Mouse (Mus musculus) lung, postnatal 36 days (tissue): ENCODE data around the gene Mcm8.
A peak's percentile ranks its signal among the peaks of the same experiment; 100 is the strongest.

Source experiments
- DNase-seq: peaks from one replicate; pipeline ENCODE4 v3.0.0; 2022; ENCODE audit warnings: mixed read lengths

Gene Mcm8

DNA sequence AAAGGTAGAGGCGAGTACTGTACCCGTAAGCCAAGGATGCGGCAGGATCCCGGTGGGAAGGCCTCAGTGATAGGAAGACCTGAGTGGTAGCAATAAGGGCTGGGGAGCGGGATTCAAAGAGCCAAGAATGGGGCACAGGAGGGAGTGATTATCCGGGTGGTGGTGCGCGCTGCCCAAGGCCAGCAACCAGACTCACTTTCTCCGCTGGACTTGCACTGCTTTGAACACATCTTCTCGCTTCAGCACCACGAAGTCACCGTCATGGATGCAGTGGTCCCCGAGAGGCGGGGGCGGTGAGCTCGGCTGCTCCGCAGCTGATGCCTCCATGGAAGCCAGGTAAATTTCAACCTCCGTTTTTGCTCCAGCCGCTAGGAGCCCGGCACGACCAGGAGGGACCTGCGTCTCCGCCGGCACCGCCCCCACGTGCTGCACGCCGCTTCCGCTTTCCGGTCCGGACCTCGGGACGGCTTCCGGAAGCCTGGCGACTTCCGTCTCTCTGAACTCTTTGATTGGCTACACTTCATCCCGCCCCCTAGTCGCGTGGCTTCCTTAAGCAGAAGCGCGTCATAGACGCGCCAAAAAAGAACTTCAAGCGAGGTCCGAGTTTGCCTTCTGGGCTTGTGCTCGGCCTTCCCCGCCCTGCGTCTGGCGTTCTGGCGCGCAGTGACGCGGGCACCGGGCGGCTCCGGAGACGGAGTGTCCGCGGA, at the start of gene Mcm8, which contains the start of gene Trmt6:
TSS of gene Mcm8 (plus strand) at position 534 of the 707 bp plus-strand sequence.
TSS of gene Trmt6 (minus strand) at position 448 of the 707 bp plus-strand sequence.
- DNase-seq, result peak; percentile 97

DNA sequence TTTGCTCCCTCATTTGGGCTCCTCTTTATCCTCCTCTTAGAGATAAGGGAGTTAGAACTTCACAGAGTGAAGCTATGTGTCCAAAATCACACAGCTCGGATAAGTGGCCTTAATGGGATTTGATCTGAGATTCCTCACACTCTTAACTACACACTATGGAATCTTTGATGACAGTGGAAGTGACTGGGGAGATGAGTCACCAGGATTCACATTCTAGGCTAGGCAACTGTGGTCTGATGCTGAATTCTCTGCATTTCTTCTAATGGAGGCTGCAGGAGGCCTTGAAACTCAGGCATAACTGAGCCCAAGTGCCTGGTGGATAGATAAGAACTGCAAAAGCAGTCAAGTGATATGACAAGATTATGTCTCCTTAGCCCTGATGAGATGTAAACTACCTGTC, 45.1 kb upstream of the Mcm8 start:
- DNase-seq, result no peak

DNA sequence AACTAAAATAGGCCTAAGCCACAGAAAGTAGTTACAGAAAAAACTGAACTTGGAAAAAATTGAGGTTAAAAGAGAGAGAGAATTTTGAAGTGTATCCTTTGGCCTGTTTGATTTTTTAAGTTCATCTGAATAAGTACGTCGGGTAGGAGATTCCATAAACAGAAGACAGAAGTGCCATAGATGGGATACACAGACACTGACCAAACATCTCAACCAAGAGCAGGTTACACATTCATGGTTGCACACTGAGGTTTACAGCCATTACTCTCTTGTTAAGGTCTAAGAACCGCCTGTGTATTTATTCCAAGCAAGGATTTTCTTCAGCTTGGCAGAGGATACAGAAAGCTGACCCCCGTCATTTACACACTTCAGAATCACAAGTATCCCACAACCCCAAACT, 35.0 kb upstream of the Mcm8 start, which contains the start of gene Chgb:
TSS of gene Chgb (plus strand) at position 301 of the 400 bp plus-strand sequence.
- no peak for DNase-seq

DNA sequence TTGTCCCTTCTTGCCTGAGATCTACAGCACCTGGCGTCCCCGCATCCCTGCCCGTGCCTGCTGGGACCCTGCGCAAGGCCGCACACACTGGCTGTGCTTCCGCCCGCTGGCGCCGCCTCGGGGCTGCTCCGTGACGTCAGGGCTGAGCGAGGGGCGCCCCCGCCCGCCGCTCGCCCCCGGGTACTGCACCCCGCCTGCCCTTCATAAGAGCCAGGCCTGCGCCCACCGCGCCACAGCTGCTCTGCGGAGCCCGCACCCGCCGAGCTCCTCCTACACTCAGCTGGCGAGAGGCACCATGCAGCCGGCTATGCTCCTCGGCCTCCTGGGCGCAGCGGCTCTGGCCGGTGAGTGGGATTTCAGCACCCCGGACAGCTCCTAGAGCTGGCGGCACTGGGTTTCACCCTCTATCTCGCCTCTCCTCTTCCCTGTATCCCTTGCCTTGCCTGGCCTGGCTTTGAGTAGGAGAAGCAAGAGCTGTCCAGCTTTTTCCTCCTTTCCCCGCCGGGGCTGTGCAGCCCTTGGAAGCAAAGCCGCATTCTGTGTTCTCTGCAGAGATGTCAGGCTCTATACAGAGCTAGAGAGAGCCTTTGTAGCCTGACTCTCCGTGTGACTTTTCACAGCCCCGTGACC, 34.4 kb upstream of the Mcm8 start:
- DNase-seq, result peak; percentile 74

DNA sequence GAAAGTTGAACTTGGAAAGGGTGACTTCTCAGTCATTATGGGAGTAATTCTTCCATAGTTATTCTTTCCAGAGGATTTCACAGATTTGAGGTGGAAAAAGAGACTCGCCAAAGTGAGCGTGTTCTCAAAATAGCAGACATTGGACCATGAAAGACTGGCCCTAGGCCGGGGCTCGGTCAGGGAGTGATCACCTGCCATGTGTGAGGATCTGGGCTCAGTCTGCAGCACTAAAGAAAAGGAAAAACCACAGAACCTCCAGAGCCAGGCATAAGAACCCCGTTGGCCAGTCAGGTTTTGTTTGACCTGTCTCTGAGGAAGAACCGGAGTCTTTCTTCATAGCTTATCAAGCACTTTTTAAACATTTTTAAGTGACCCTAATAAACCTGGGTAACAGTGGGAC, 31.9 kb upstream of the Mcm8 start:
- no peak for DNase-seq

DNA sequence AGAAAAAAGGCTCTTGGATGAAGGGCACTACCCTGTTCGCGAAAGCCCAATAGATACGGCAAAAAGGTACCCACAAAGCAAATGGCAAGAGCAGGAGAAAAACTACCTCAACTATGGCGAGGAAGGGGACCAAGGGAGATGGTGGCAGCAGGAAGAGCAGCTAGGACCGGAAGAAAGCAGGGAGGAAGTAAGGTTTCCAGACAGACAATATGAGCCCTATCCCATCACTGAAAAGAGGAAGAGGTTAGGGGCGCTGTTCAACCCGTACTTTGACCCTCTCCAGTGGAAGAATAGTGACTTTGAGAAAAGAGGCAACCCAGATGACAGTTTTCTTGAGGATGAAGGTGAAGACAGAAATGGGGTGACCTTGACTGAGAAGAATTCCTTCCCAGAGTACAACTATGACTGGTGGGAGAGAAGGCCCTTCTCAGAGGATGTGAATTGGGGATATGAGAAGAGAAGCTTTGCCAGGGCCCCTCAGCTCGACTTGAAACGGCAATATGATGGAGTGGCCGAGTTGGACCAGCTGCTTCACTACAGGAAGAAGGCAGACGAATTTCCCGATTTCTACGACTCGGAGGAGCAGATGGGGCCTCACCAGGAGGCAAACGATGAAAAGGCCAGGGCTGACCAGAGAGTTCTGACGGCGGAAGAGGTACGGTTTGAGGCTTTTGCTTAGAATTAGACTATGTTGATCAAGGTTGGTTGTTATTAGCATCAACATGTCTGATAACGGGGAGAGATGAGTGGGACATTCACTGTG, 22.3 kb upstream of the Mcm8 start:
- no peak for DNase-seq

DNA sequence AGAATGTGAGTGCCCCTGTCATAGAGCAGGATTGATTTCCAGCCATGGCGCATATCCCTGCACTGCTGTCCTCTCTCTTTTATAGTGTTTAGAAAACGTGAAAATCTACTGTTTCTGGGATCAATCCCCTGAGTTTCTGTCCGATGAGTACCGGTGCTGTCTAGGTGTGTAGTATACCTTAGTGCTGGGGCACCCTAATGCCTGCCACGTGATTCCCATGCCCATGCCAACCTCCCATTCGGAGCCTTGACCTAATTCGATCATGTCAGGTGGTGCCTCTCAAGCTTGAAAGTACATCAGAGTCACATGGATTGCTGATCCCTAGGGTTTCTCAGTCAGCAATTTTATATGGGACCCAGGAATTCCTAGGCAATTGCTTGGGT, 21.7 kb upstream of the Mcm8 start:
- DNase-seq, result no peak

DNA sequence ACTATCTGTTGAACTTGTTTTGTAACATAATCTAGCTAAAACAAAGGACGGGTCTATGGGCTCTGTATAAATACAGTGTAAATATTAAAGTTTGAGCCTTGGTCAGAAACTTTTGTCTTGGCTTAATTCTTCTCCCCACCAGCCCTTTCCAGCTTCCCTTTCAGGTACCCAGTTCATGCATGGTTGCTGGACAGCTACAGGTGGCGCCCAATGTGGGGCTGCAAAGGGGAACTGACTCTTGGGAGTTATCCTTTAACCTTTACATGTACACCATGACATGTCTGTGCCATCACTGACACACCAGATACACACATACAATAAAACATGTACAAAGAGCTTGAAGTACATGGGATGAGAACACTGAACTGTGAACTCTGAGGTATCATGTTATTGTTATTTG, 13.0 kb upstream of the Mcm8 start:
- no peak for DNase-seq

DNA sequence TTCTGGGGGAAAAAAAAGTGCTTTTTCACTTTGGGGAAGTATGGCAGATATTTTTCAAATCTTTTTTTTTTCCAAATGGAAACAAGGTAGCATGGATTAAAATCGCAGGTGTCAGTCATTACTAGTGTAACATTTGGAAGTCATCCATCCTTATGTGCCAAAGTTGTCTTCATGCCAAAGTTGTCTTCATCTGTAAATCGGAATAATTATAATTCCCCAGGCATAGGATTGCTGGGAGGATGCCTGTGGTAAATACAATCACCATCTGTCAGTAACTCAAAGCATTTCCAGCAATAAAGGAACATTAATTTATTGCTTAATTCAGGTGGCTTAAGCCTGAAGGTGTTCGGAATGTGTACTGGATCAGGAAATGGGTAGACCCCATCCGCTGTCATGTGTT, 25.1 kb downstream of the Mcm8 start:
- DNase-seq, result no peak

DNA sequence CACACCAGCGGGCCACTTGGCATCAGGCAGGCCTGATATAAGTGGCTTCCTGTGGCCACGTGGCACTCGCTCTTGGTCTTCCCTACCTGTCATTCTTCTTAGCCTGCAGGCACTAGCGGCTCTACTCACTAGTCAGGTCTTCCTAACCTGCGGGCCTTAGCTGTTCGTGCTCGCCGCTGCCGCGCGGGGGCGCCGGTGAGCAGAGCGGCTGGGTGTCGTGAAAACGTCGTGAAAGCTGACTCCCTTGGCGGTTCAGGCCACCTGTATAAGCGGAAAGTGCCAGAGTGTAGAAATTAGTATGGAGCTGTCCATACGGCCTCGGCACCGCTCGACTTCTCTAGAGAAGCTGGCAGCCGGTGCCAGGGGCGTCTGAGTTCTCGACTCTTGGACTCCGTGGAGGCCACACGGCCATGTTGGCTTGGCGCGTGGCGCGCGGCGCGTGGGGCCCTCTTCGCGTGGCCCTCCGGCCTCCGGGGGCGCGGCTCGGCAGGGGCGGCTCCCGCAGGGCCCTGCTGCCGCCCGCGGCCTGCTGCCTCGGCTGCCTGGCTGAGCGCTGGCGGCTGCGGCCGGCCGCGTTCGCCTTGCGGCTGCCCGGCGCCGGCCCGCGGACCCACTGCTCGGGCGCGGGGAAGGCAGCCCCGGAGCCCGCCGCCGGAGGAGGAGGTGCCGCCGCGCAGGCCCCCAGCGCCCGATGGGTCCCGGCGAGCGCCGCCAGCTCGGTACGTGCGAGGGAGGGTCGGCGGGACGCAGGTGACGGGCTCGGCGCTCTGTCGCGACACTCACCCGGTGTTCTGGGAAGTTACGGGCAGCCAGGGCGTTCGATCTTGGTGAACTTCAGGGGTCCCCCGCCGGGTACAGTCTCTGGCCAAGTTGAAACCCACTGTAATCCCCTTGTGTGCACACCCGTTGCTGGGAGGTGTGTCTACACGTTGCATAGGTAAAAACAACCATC, 30.7 kb downstream of the Mcm8 start, which contains the start of gene Crls1:
TSS of gene Crls1 (plus strand) at position 260 of the 952 bp plus-strand sequence.
- DNase-seq, result peak; percentile 95

DNA sequence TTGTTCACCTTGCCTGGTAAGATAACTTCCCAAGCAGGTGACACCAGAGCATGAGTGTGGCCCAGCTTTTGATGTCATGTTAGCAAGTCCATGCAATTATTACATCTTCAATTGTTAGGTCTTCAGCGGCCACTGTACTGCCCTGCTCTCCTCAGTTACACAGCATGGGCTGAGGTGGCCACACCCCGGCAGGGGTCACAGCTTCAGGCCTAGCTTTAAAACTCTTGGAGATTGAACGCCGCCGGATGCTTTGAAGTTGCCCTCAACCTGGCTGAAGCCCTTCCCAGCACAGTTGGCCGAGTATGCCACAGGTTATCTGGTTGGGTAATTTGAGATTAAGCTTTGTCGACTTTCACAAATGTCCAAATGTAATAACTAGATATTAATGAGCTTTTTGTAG, 31.6 kb downstream of the Mcm8 start:
- DNase-seq, result no peak

DNA sequence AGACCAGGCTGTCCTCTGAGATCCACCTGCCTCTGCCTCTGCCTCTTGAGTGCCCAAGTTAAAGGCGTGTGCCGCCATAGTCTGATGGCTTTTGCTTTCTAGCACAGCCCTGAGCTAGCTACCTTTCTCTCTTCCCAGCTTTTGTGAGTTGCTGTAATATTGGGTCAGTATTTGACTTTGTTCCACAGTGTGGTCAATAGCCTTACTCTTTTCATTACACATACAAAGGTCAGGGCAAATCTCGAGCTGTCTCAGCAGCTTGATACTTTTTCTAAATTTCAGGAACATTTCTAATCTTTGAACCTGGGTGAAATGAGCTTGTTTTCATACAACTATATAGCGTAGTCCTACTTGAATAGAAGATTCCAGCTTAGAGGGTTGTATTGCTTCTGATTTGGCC, 32.4 kb downstream of the Mcm8 start:
- no peak for DNase-seq

DNA sequence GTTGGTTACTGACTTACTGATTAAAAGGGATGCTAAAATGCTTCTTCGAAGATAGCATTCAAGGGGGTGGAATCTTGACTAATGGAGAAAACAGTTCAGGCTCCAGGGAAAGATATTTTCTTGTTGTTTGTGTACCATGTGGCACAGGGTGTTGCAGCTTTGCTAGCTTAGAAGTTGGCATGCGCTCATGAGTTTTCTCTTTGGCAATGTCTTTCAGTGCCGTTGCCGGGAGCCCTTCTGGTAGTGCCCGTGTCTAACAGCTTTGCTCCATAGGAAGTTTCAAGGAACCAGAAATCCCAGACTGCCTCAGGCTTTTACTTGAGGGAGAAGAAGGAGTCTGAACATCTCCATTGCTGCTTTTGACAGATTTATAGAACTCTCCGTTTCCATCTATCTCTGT, 33.2 kb downstream of the Mcm8 start:
- DNase-seq, result no peak

DNA sequence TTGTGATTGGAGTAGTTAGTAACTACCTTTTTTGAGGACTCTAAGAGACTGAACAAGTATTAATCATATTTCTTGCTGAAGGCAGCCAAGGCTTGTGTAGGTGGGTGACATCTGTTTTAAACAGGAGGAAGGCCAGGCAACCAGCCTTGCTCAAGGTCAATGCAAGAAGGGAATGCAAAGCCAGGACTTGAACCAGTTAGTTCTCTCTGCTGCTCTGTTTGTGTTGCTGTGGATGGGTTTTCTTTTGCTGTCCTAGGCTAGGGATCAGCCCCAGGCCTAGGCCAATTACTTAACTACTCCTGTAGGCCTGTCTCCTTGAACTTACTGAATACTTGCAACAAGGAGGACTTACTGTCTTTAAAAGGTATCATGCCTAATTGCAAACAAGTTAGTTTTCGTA, 37.1 kb downstream of the Mcm8 start:
- DNase-seq, result no peak

DNA sequence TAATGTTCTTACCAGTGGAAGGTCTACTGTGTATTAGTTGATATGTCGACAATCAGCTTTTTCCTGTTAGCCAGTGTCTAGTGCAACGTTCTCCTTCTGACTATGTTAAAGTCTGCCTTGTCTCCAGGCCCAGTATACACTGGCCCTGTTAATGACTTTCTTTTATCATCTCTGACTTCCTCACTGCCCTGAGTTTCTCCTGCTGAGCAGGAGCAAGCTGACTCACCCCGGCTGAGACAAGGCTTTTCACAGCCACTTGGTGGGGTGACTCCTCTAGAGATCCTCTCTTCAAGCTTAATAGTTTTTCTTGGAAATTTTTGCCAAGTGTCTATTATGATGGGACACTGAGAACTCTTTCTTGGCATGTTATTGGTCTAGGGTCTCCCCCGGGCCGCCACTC, 40.4 kb downstream of the Mcm8 start:
- DNase-seq, result no peak

DNA sequence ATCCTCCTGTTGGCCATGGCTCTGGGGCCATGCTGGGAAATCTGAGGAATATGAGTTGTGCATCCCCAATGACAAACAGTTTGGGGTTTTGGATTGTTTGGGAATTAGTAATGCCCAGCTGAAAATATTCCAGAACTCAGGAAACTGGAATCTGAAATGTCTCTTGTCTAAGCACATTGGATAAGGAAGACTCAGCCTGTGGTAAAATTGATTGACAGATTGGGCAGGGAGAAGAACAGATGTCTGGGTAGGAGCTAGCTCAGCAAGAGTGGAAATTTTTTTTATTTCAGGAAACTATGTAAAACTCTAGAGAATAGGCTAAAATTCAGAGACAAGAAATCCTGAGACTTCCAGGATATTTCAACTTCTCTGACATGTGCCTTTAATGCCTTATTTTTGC, 44.5 kb downstream of the Mcm8 start:
- no peak for DNase-seq

DNA sequence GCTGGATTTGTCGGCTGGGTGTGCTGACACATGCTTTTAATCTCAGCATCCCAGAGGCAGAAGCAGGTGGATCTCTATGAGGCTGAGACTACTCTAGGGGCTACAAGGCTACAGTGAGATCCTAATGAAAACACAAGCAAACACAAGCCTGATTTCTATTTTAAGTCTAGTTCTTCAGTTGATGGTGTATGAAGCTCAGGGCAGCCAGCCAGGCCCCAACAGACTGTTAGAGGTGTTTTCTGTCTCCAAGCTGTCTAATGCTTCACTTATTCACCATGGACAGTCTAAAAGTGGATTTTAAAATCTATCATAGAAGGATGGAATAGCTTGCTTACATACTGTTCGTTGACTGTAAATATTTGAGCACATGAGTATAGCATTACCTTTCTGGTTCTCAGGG, 45.5 kb downstream of the Mcm8 start:
- no peak for DNase-seq

DNA sequence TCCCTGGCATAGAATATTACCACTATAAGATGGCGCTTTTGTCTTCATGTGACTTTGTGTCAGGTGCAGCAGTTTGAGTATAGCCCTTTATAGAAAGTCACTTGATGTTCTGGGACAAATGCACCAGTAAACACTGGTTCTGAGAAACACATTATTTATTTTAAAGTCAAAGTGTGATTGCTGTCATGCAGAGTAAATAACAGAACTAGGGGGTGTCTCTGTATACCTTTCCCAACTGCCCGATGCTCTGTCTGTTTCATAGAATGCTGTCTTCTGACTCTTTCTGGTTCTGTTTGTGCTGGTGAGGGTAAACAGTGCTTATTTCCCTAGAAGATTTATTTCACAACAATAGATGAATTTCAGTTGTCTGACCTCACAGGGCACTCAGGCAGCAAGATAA, 47.4 kb downstream of the Mcm8 start:
- DNase-seq, result no peak

DNA sequence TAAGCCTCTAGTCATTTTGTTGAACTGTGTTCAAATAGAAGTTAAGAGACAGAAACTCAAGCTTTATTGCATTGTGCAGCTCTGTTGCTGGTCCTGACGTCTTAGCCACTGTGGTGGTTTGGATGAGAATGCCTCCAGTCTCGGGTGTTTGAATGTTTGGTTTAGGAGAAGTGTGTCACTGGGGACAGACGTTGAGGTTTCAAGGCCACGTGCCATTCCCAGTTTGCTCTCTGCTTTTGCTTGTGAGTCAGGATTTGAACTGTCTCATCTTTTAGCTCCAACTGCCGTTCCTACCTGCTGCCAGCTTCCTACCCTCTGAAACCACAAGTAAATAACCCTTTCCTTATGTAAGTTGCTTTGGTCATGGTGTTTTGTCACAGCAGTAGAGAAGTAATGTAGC, 51.6 kb downstream of the Mcm8 start:
- DNase-seq, result no peak

DNA sequence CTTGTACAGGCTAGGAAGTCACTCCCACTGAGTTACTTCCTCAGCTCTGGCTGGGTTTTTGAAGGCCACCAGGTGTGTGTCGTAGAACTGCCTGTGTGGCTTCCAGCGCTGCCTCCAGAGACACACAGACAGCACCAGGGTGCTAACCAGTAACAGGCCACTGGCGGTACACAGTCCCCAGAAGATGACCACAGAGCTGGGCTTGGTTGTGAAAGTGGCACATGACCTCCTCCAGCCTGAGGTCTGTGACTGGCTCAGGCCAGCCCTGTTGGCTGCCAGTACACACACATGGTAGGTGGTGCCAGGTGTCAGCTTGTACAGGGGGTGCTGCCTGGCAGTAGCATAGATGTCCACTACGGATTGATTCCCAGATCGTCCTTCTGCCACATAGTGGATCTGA, 53.7 kb downstream of the Mcm8 start:
- DNase-seq, result no peak

DNA sequence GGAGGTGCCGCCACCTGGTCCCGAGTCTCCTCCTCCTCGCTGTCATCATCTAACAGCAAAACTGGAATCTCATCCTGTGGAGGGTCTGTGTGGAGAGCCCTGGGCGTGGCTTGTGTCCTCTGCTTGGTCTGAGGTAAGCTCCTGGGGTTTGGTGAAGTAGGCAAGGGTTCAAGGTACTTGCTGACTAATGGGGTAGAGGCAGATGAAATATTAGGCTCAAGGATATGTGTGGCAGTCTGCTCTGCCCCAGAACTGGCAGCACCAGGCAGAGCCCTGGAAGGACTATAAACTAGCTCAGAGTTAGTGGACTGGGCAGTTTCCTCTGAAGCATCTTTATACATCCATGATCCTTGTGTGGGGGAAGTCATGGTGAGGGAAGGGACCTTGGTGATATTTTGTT, 54.3 kb downstream of the Mcm8 start:
- DNase-seq, result no peak

DNA sequence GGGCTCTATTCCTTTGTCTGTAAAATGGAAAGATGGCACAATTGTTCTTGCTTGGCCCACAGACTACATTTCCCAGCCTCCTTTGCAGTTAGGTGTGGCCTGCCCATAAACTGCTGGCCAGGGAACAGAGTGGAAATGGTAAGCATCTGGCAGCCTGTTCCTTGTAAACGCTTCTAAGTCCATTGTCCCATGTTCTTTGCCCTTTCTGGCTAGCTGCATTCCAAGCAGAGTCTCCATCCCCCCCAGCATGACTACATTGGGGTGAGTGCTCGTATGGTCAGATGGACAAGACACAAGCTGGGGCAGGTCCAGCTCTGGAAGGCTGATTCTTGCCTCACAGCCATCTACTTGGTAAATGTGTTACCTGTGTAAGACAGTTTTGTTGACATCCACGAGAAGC, 55.7 kb downstream of the Mcm8 start:
- DNase-seq, result no peak
